Mouse (Mus musculus): Measurements from ENCODE around the gene Nfe2l3.

Gene Nfe2l3

GRCm38 (mm10) chr6:51442191-51442835, 9.8 kb downstream of the Nfe2l3 start:
- peak; percentile 58 for DNase-seq (ENCODE audit: low read depth, low spot score)

- no peak for DNase-seq (ENCODE audit: low read depth, low spot score)
Measured at GRCm38 (mm10) chr6:51452927-51453503, 20.5 kb downstream of the Nfe2l3 start.

DNA sequence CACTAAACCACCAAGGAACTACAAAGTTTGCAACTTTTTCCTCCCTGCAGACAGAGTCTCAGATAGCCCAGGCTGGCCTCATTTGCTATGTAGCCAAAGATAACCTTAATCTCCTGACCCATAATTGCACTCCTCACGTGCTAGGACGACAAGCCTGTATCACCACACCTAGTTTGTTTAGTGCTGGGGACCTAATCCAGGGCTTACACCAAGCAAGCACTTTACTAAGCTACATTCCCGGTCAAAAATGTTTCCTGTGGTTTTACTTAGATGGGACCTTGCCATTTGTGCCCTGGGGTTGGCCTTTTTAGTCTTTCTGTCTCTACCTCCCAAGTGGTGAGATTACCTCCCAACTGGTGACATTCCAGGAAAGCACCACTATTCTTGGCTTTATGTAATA, 22.5 kb downstream of the Nfe2l3 start:
- no peak for DNase-seq (ENCODE audit: low read depth, low spot score)

GRCm38 (mm10) chr6:51456198-51456597, 23.7 kb downstream of the Nfe2l3 start:
- DNase-seq (ENCODE audit: low read depth, low spot score) = no peak

DNA sequence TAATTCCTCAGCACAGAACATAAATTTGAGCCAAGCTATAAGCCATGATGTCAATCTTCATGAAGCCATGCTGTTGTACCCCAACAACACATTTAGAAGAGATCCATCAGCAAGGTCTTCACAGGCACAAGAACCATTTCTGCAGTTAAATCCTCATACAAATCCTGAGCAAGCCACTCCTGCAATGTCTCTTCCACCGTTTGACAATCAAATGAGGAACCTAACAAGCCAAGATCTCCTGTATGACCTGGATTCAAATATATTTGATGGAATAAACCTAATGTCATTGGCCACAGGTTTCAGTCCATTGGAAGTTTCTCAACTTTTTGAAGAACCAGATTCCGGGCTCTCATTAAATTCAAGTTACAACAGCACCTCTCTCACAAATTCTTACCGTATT, 24.8 kb downstream of the Nfe2l3 start:
- DNase-seq (ENCODE audit: low read depth, low spot score) = no peak

- DNase-seq (ENCODE audit: low read depth, low spot score) = no peak
Measured at GRCm38 (mm10) chr6:51457770-51458387, 25.4 kb downstream of the Nfe2l3 start.

DNA sequence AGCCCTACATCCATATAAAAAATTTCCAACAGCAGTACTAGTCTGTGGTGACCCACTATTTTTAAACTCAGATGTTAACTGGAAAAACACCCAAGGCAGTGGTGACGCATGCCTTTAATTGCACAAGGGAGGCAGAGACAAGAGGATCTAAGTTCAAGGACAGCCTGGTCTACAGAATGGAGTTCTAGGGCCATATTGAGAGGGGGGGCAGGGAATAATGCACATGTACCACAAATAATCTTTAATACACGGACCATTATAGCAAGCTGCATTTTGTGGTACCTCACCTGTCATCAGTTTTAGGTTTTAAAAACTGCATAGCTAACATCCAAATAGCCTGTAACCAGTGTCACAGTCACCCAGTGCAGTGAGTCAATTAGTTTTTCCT, 26.4 kb downstream of the Nfe2l3 start:
- peak; percentile 38 for DNase-seq (ENCODE audit: low read depth, low spot score)

DNA sequence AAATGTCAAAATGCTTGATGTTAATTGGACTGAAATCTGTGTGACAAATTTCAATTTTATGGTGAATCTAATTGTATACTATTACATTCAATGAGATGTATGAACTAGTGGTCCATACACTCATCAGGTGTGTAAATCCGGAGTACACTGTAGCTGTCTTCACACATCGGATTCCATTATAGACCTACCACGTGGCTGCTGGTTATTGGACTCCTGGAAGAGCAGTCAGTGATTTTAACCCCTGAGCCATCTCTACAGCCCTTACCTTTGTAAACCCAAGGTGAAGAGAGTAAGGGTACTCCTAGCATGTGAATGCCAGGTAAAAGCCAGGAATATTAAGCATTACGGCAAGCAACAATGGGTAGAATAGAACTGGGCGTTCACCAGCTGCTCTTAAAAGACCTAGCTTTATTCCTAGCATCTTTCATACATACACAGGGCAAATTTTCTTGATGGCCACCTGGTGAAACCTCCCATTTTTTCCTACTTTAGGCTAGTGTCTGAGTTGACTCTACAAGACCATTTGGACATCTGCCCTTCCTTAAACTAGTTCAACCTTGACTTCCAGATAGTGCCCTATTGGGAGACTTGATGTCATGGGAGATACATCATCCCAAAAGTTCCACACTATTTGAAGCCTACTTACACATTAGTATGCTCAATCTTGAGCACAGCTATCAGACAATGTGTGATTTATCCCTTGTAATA, 27.0 kb downstream of the Nfe2l3 start:
- peak; percentile 34 for DNase-seq (ENCODE audit: low read depth, low spot score)

DNA sequence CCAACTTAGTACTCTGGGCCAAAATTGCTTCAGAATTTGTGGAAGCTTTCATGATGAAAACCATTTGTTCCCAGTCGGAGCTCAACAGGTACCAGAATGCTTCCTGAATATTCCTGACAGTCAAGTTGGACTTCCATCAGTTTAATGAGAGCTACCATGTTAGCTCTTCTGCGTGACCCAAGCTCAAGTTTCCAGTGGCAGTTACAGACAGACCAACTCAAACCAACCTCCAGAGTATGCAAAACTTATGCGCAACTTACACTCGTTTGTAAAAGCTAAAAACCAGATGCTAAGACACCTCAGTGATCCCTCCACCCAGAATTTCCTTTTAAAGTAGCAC, 27.5 kb downstream of the Nfe2l3 start:
- peak; percentile 44 for DNase-seq (ENCODE audit: low read depth, low spot score)

- no peak for DNase-seq (ENCODE audit: low read depth, low spot score)
Measured at GRCm38 (mm10) chr6:51460363-51460762, 27.9 kb downstream of the Nfe2l3 start.

- peak; percentile 48 for DNase-seq (ENCODE audit: low read depth, low spot score)
Measured at GRCm38 (mm10) chr6:51467649-51468048, 35.2 kb downstream of the Nfe2l3 start.

DNA sequence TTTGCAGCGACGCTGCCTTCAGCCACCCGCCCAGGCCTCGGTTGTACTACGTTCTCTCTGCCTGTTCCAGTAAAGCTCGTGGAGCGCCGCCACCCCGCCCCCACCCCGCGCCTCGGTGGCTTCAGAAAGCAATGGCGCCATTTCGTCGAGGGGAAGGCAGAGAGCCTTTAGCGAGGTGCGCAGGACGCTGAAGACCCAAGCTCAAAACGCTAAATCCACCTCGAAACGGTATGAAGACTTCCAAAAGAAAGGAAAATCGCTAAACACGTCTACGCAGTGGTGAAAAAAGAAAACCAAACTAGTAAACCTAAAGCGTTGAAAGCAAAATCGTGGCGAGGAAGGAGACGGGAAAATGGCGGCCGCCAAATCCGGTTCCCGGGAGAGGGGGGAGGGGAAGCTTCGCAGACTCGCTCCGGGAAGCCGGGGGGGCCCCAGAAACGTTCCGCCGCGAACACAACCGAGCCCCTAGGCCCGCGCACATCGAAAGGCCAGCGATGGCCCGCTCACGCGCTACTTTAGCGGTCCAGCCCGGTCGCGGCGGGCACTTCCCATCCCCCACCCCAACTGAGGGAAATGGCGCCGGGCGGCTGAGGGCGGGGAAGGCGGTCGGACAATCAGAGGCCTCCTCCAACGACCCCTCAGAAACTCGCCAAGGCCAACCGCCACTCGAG, 36.6 kb downstream of the Nfe2l3 start:
- DNase-seq (ENCODE audit: low read depth, low spot score) = peak; percentile 91

DNA sequence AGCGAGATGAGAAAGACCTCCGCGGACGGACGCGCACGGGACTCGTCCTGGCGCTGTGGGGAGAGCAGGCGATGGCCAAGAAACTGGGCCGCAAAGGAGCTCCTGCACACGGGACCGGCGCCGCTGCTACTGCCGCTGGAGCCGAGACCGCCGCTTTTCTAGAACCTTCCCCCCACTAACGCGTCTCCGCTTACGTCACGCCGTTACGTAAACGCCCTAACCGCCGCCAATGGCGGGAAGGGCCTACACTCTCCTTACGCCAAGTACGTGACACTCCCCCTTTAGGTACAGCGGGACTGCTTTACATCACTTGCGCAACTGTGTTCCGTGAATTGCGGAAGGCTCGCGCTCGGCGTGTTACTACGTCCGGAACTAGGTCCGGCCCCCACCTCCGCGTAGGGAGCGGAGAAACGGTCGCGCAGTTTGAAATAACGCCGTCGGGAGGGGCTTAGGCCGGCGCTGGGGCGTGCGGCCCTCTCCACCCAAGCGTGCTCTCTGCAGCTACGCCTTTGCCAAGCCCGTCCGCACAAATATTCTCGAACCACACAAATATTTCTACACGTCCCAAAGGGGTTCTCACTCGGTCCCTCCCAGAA, 37.3 kb downstream of the Nfe2l3 start, which contains the start of gene Hnrnpa2b1:
Gene Hnrnpa2b1 (minus strand): TSS at position 180 of the 596 bp plus-strand sequence.
- peak; percentile 99 for DNase-seq (ENCODE audit: low read depth, low spot score)

- DNase-seq (ENCODE audit: low read depth, low spot score) = peak; percentile 93
Measured at GRCm38 (mm10) chr6:51470311-51471178, 38.1 kb downstream of the Nfe2l3 start, which contains the start of gene Cbx3. TSS of gene Cbx3 (plus strand) at chr6:51470360.

DNA sequence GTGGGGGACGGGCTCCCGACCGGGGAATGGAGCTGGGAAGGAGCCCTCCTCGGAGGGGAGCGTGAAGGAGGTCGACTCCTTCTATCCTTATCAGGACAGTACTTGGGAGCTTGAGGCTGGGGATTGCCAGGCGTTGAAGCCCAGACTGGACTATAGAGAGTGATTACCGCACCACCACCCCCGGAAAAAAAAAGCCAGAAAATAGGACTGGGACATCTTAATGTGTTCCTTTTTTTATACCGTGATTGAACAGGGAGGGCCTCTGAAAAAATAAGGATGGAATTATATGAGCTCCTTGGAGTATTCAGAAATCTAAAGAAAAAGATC, 38.7 kb downstream of the Nfe2l3 start:
- no peak for DNase-seq (ENCODE audit: low read depth, low spot score)

- DNase-seq (ENCODE audit: low read depth, low spot score) = no peak
Measured at GRCm38 (mm10) chr6:51471782-51472181, 39.3 kb downstream of the Nfe2l3 start.

DNA sequence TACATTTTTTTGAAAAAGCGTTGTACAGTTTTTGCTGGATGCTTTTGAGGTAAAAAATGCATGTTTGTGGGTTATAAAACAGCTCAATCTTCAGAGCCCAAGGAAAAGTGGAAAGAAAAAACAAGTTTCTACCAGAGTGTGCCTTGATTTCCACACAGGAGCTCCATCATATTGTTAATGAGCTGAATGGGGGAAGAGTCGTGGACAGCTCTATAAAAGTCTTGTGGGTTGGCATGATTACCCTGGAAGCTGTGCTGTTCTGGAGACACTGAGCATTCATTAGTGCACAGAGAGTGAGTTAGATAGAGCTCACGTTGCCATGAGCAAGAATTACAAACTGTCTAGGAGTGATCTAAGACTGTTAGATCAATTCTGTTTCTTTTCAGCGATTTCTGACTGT, 39.7 kb downstream of the Nfe2l3 start:
- no peak for DNase-seq (ENCODE audit: low read depth, low spot score)

GRCm38 (mm10) chr6:51479136-51479731, 46.8 kb downstream of the Nfe2l3 start:
- no peak for DNase-seq (ENCODE audit: low read depth, low spot score)

- no peak for DNase-seq (ENCODE audit: low read depth, low spot score)
Measured at GRCm38 (mm10) chr6:51481548-51481947, 49.1 kb downstream of the Nfe2l3 start.

- no peak for DNase-seq (ENCODE audit: low read depth, low spot score)
Measured at GRCm38 (mm10) chr6:51483861-51484260, 51.4 kb downstream of the Nfe2l3 start.
